Comparison of ENCODE assay signal across 30 mouse cellular contexts in genomic region chr4:131425311-131425710, GRCm38 (mm10).
DNase-seq lines count a peak whose midpoint lies in the region; ATAC-seq lines count a peak whose summit lies in the region.
"Had no signal": no experiment of that assay in that cellular context is flagged by ENCODE, and none has a peak within 500 bp of the region (broad histone marks: within the 10 kb centered on the region; RNA-seq: fewer than 3 reads in every experiment).

No protein-coding gene starts in this region.

- peak; percentile 45 for DNase-seq in adrenal gland, adult 2 months
- DNase-seq in adrenal gland, postnatal 4 days (ENCODE audit: low spot score in 2 of 2): no peak
- peak; percentile 12 for DNase-seq in kidney, adult 9 months
- no peak for DNase-seq in kidney, postnatal 10 days
- DNase-seq in adrenal gland, adult 8-10 months: peak; percentile 14
- peak; percentile 12 for DNase-seq in adrenal gland, postnatal 25 days
- no peak for DNase-seq in midbrain, embryonic 14.5 days
- DNase-seq in heart, postnatal 4 days: no peak
- DNase-seq: B cell, adult 2 months; cerebellum, adult 11 months; cerebellum, adult 2 months; cerebellum, postnatal 10 days; cerebellum, postnatal 36 days; embryo, embryonic 11 days; gastrocnemius, postnatal 25 days; heart, adult 18-20 months; heart, postnatal 10 days; heart, postnatal 36 days had no signal

- no peak overlapping the region for H3K9ac ChIP-seq in midbrain, embryonic 14.5 days (replicated peaks; ENCODE audit: low read length)
- H3K9ac ChIP-seq: embryonic facial prominence, embryonic 13.5 days; forebrain, embryonic 12.5 days; forebrain, embryonic 15.5 days; heart, embryonic 12.5 days; heart, embryonic 15.5 days; hindbrain, embryonic 14.5 days had no signal

- H3K27me3 ChIP-seq in midbrain, embryonic 14.5 days (ENCODE audit: control insufficient read depth, insufficient read depth, low read length): no peaks in the 10 kb centered on the region
- H3K27me3 ChIP-seq: embryonic facial prominence, embryonic 13.5 days; forebrain, embryonic 15.5 days; heart, embryonic 15.5 days had no signal

- H3K4me1 ChIP-seq in midbrain, embryonic 14.5 days (ENCODE audit: control insufficient read depth, insufficient read depth, low read length): peaks cover 14% of the 10 kb centered on the region
- H3K4me1 ChIP-seq: heart, embryonic 12.5 days; heart, embryonic 15.5 days had no signal

- H3K27ac ChIP-seq in midbrain, embryonic 14.5 days (replicated peaks; ENCODE audit: low read depth, low read length): no peak overlapping the region
- H3K27ac ChIP-seq: embryonic facial prominence, embryonic 10.5 days; embryonic facial prominence, embryonic 13.5 days; forebrain, embryonic 12.5 days; forebrain, embryonic 15.5 days; heart, embryonic 15.5 days; hindbrain, embryonic 14.5 days; hindbrain, postnatal 0 days had no signal

- no peak overlapping the region for H3K4me3 ChIP-seq in midbrain, embryonic 14.5 days (replicated peaks; ENCODE audit: low read depth, low read length)
- H3K4me3 ChIP-seq: embryonic facial prominence, embryonic 10.5 days; embryonic facial prominence, embryonic 13.5 days; erythroblast, embryonic 14.5 days; forebrain, embryonic 12.5 days; forebrain, embryonic 15.5 days; heart, embryonic 12.5 days; heart, embryonic 15.5 days had no signal

- H3K4me2 ChIP-seq in midbrain, embryonic 14.5 days (ENCODE audit: low read length): no peak overlapping the region
- H3K4me2 ChIP-seq: embryonic facial prominence, embryonic 13.5 days; forebrain, embryonic 12.5 days; forebrain, embryonic 15.5 days; heart, embryonic 12.5 days; heart, embryonic 15.5 days; hindbrain, embryonic 14.5 days had no signal

- no peak for ATAC-seq in midbrain, embryonic 14.5 days (ENCODE audit: low FRiP score, low TSS enrichment)
- ATAC-seq: forebrain, embryonic 15.5 days; hindbrain, postnatal 0 days; inflammation-experienced regulatory T-cells, adult 6 months; intestine, postnatal 0 days had no signal

- no peaks in the 10 kb centered on the region for H3K9me3 ChIP-seq in midbrain, embryonic 14.5 days (ENCODE audit: control insufficient read depth, low read length)
- H3K9me3 ChIP-seq: embryonic facial prominence, embryonic 10.5 days; embryonic facial prominence, embryonic 13.5 days; forebrain, embryonic 12.5 days; forebrain, embryonic 15.5 days; G1E; heart, embryonic 12.5 days; heart, embryonic 15.5 days had no signal

- 64% methylated on average over 11 of the region's 11 CpGs for WGBS in midbrain, embryonic 14.5 days

- no peaks in the 10 kb centered on the region for H3K36me3 ChIP-seq in midbrain, embryonic 14.5 days (ENCODE audit: control insufficient read depth, insufficient read depth, low read length)
- H3K36me3 ChIP-seq: embryonic facial prominence, embryonic 10.5 days; embryonic facial prominence, embryonic 13.5 days; forebrain, embryonic 12.5 days; forebrain, embryonic 15.5 days; G1E; heart, embryonic 12.5 days; heart, embryonic 15.5 days had no signal

Comparison
In these comparisons a context has a peak if more than half of its experiments do, and no peak if none do; other contexts are left out.
1. DNase-seq: peak in adrenal gland, adult 2 months (single experiment), kidney, adult 9 months (single experiment), adrenal gland, adult 8-10 months (single experiment) and adrenal gland, postnatal 25 days (single experiment); none in adrenal gland, postnatal 4 days (0 of 2), kidney, postnatal 10 days (single experiment), midbrain, embryonic 14.5 days (single experiment) and heart, postnatal 4 days (single experiment).